Mouse (Mus musculus): ENCODE measurements around the gene Fkbp11. TPM values are rescaled to one million over a fixed set of nuclear protein-coding genes. Genes with fewer than 3 reads are reported as not detected.
A peak's percentile ranks its signal among the peaks of the same experiment; 100 is the strongest.

Gene Fkbp11
- 1 to 10 TPM; 1.0 to 1.3 TPM for total RNA-seq (2021)
- long read RNA-seq, experiment 1, result 0 reads
- long read RNA-seq, experiment 2, partial matches to known transcripts, result 0 of 2 reads
- long read RNA-seq, experiment 2, other reads (novel, unspliced or antisense), result 0 of 2 reads

DNA sequence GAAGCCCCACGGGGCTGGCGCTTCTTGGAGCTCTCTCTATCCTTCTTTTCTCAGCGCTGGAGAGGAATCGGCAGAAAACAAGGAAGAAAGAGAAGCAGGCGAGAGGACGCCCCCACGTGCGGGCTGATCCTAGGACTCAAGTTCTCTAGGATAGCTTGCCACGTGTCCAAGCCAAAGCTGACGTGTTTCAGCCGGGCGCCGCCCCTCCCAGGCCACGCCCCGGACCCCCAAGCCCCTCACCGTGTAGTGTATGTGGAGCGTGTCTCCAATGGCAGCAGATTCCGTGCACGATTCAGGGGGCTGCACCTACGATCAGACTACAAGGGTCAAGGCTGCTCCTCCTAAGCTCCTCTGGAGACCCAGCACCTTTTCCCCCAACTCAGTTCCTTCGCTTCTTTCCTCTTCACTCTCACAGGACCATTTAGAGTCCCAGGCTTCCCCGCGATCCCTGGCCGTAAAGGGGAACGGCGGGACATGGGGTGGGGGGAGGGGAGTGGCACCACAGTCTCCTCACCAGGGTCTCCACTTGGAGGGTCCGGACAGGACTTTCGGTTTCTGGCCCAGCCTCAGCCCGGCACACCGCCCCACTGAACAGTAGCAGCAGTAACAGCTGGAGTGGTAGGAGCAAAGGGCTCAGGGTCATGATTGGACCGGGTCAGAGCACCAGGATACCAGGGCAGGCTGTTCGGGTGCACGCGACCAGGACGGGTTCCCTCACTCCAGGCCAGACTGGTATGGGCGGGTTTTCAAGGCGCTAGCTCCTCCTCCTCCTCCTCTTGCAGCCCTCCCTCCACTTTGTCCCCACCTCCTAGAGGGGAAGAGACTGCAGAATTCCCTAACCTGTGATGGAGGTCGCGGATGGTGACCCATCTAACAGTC lies at the start of gene Fkbp11:
Gene Fkbp11, minus strand, starts transcription at position 756 of the 879 bp plus-strand sequence.
- no peak for TF ChIP-seq CTCF (IDR thresholded peaks at IDR 0.05)
- Histone ChIP-seq H3K4me3 (peak within 1 kb of the TSS; percentile 90), H3K27ac (peak within 1 kb of the TSS; percentile 36; the same call in 1 of the 2 replicates)
- peak; percentile 78 for DNase-seq
- intact Hi-C loops (cut with DNase I), result no loop called here

DNA sequence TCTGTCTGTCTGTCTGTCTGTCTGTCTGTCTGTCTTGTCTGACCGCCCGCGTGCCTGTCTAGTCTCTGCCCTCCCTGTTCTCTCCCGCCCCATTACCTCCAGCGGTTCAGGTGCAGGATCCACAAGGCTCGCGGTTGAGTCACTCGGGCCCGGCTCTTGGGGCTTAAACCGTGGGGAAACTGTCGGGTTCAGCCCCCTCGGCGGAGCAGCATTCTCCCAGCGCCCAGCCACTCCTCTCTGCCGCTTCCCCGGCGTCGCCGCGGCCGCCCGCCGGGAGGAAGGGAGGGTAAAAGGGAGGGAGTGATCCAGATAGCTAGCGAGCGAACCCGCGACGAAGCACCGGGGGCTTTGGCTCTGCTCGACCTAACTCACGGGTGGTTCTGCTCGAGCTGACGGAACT lies 49.8 kb upstream of the Fkbp11 start, which contains the start of gene Wnt10b:
Gene Wnt10b, minus strand, starts transcription at position 389 of the 400 bp plus-strand sequence.
- peak; percentile 48 for DNase-seq
- Histone ChIP-seq H3K4me3 (peak within 1 kb of the TSS; percentile 65), H3K27ac (peak within 1 kb of the TSS; percentile 59)
- intact Hi-C loops (cut with DNase I), result no loop called here
- no peak for TF ChIP-seq CTCF (IDR thresholded peaks at IDR 0.05)

DNA sequence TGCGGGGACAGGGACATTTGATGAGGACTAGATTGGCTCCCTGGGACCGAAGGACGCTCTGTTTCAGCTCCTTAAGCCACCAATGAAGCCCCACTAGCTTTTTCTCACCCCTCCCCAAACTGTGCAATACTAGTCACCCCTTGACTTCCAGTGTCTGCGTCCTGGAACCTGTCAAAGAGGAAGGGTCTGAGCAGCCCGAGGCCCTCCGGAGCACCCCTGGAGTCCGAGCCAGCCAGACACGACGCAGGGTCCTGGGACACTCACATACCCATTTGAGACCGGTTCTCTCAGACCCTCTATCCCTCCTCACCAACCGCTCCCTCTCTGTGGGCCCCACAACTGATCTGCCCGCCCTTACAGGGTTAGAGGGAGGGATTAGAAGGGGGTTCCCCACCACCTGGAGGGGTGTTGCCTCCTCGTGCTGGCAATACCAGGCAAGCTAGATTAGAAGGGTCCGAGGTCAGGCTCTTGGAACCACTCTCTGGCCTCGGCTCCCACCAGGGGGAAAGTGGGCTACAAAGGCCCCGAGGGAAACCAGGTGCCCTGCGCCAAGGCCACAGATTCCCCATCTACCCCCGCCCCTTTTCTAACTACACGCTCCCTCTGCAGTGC lies 49.1 kb upstream of the Fkbp11 start:
- TF ChIP-seq CTCF (IDR thresholded peaks at IDR 0.05), result no peak
- H3K4me3 ChIP-seq, result peak overlapping the region; percentile 65
- no peak for DNase-seq
- 0 out of 2 replicates have a peak overlapping the region, but pooled peaks have one; percentile 3 for H3K27ac ChIP-seq
- intact Hi-C loops (cut with DNase I), result no loop called here

DNA sequence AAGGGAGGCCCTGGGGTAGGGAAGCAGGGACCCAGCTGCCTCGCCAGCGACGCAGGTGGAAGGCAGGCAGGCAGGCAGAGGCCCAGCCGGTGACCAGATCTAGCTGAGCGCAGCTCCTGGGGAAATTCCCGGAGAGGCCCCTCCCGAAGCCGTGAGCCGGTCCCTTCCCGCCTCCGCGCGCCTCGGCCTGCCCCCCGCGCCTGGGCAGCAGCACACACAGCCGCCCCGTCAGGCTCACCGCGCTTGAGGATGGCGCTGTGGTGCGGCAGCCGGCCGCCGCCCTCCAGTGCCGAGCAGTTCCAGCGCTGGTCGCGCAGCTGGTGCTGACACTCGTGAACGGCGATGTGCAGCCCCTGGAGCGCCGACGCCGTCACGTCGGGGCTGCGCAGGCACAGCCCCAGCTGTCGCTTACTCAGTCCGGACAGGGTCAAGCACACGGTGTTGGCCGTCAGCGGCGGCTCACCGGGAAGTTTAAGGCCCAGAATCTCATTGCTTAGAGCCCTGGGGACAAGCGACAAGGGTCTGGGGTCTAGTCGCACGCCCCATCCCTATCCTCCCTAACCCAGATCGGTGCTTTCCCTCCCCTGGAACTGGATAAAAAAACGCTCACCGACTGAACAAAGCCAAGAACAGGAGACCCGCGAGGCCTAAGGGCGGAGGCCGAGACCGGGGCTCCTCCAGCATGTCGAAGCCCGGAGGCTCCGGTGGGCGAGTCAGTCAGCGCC lies 48.4 kb upstream of the Fkbp11 start:
- peak overlapping the region; percentile 65 for H3K4me3 ChIP-seq
- 0 out of 2 replicates have a peak overlapping the region, but pooled peaks have one; percentile 6 for H3K27ac ChIP-seq
- intact Hi-C loops (cut with DNase I), result no loop called here
- TF ChIP-seq CTCF (IDR thresholded peaks at IDR 0.05), result peak; percentile 16; the same call in 1 of the 2 replicates
- DNase-seq, result peak; percentile 57

DNA sequence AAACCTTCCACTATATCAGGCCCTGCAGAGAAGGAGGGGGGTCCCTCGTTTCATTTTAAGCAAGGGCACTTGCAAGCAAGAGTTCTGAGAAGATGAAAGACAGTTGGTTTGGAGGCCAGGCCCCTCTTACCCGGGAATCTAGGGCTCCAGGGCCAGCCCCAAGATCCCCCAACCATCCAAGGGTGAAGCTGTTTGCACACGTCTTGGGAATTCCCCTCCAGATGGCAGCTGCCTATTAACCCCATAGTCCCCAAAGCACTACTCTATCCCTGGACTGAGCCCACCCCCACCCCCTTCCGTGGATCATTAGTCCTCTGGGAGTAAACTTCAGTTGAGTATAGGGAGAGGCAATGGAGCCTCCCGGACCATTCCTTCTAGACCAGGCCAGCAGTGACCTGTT lies 47.5 kb upstream of the Fkbp11 start:
- H3K27ac ChIP-seq, result no peak overlapping the region
- intact Hi-C loops (cut with DNase I), result no loop called here
- H3K4me3 ChIP-seq, result no peak overlapping the region
- DNase-seq, result no peak
- TF ChIP-seq CTCF (IDR thresholded peaks at IDR 0.05), result no peak

DNA sequence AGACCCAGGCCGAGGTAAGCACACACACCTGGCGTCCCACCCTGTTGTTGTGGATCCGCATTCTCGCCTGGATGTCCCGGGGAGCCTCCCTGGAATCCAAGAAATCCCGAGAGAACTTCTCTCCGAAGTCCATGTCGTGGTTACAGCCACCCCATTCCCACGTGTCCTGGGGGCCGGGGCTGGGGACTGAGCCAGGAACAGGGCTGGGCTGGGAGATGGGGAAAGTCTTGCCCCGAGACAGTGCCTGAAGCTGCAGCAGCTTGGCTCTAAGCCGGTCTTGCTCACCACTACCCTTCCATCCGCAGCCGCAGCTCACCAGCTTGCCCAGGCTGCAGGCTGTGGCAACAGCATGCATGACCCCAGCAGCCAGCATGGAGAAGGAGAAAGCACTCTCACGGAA lies 46.1 kb upstream of the Fkbp11 start:
- Histone ChIP-seq H3K27ac (no peak overlapping the region), H3K4me3 (no peak overlapping the region)
- no peak for DNase-seq
- intact Hi-C loops (cut with DNase I), result no loop called here
- TF ChIP-seq CTCF (IDR thresholded peaks at IDR 0.05), result no peak

DNA sequence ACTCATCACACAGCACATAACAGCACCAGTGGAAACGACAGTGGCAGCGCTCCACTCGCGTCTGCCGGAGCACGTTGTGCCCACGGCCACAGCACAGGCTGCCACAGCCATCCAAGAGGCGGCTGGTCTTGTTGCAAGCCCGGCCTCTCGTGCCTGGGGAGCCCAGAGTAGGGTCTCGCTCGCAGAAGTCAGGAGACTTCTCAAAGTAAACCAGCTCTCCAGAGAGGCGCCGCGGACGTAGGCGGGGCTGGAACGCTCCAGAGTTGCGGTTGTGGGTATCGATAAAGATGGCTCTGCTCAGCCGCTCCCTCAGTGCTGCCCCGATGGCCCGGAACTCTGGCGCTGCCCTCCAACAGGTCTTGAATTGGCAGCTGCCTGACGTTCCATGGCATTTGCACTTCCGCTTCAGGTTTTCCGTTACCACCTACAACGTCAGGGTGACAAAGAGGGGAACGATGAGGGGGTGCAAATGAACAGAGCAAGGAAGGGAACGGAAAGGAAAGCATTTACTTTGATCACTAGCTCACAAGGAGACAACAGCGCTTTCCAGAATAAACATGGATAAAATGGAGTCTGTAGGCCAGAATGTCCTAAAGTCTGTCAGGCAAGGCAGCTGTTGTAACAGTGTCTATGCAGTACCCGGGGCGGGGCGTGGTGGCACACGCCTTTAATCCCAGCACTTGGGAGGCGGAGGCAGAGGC lies 44.7 kb upstream of the Fkbp11 start:
- no peak for TF ChIP-seq CTCF (IDR thresholded peaks at IDR 0.05)
- Histone ChIP-seq H3K4me3 (peak overlapping the region; percentile 62), H3K27ac (no peak overlapping the region)
- intact Hi-C loops (cut with DNase I), result no loop called here
- no peak for DNase-seq

DNA sequence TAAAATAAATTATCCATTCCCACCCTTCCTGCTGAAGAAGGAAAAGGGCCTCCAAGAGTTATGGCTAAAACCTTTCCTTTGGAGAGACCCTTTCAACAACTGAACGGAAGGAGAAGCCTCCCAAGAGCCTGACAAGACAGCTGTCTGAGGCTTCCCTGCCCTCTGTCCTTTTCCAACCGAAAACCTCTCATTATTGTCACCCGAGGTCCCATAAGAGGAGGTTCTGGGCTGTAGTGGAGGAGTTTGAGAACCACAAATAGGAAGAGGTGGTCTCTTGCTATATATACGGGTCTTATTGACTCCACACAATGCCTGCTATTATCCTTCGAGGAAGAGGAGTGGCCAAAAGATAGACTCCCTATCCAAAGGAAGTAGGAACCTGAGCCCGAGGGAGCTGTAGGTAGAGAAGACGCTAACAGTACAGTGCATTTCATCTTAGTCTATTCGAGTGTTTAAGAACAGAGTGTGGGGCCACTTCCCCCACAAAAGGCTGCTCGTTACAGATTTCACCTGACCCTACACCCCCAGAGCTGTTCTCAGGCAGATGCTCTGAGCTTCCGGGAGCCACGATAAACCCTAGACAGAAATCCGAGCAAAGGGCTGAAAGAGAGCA lies 43.9 kb upstream of the Fkbp11 start:
- no peak for DNase-seq
- Histone ChIP-seq H3K27ac (no peak overlapping the region), H3K4me3 (peak overlapping the region; percentile 62)
- no peak for TF ChIP-seq CTCF (IDR thresholded peaks at IDR 0.05)
- intact Hi-C loops (cut with DNase I), result no loop called here

DNA sequence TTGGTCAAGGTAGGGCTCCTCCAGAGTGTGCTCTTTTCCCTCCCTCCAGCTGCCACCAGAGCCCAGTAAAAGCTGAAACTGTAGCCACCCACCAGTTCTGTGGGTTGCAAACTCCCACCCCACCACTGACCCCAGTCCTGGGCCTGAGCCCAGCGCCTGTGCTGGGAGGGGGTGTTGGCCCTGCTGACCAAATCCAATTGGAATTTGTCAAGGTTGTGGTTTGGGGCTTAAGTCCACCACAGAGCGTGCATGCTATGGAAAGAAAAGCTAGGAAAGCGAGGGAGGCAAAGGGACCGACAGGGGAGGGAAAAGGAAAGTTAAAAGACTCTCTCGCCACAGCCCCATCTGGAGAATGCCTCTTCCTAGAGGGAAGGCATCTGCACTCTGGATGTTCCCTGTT lies 40.3 kb upstream of the Fkbp11 start:
- no peak for TF ChIP-seq CTCF (IDR thresholded peaks at IDR 0.05)
- intact Hi-C loops (cut with DNase I), result no loop called here

DNA sequence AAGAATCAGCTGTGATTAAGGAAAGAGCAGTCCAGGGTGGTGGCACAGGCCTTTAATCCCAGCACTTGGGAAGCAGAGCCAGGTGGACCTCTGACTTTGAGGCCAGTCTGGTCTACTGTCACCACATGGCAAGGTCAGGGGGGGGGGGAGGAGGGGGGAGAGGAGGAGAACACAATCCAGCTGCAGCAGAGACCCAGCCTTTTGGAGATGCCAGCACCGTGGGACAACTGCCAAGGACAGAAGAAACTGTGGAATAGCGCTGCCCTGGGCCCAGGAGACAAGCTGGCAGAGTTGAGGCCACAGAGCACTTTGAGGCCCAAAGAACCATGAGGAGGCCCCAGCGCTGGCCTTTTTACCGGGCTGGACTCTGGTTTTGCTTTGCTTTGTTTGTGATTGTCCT lies 37.9 kb upstream of the Fkbp11 start:
- no peak for DNase-seq
- no peak for TF ChIP-seq CTCF (IDR thresholded peaks at IDR 0.05)
- intact Hi-C loops (cut with DNase I), result no loop called here
- Histone ChIP-seq H3K27ac (no peak overlapping the region), H3K4me3 (no peak overlapping the region)

More for the DNA sequence above, 40.3 kb upstream of the Fkbp11 start:
- Histone ChIP-seq H3K27ac (no peak overlapping the region), H3K4me3 (no peak overlapping the region)
- no peak for DNase-seq

DNA sequence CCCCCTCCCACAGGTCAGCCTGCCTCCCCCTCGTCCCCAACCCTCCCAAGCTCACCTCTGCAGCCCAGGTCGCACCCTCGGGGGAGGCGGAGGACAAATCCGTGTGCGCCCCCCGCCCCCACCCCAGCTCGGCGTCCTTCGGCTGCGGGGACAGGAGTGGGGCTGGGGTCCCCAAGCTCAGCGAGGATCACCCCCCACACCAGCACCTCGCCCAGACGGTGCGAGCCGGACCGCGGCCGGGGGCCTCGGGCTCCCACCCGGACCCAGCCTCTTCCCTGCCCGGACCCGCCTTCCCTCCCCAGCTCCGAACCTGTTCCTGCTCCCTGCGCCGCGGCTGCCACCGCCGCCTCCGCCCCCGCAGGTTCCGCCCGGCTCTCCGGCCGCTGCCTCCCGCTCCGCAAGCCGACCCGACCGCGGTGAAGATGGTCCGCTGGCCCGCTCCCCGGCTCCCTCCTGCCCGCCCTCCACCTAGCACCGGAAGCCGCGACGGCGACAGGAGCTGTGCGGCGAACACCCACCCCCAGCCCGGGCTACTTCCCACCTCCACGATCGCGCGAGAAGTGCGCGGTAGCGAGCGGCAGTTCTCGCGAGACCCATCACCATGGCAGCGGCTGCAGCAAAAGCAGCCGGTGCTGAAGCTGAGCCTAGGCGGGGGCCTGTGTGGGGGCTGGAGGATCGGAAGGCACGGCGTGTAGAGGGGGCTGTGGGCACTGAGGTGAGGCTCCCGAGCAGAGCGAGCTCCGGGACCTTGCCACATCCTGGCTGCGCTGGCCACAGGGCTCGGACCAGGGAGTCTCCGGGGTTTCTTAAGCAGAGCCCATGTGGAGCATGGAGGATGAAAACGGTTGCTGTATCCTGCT lies 34.9 kb upstream of the Fkbp11 start, which contains the start of gene Arf3:
Gene Arf3, minus strand, starts transcription at position 545 of the 860 bp plus-strand sequence.
- DNase-seq, result peak; percentile 97
- Histone ChIP-seq H3K27ac (peak within 1 kb of the TSS; percentile 88), H3K4me3 (peak within 1 kb of the TSS; percentile 98)
- no peak for TF ChIP-seq CTCF (IDR thresholded peaks at IDR 0.05)
- intact Hi-C loops (cut with DNase I), result no loop called here

Data from gastrocnemius, adult 2 months (tissue).